Mouse (Mus musculus) stomach, embryonic 14.5 days (tissue): ENCODE measurements around the gene Clasrp. TPM values are rescaled to one million over a fixed set of nuclear protein-coding genes. Genes with fewer than 3 reads are reported as not detected.
"Not testable (repeated sequence)": the region's sequence is repeated elsewhere in the genome, so short reads cannot be mapped to it uniquely, and the experiment has no call there.

ENCODE experiments used
- ATAC-seq: fragments of 200-750 bp; cut with Nextera tagmentation; 2 replicates; pipeline ENCODE4 v1.8.0; 2017; ENCODE audit warnings: low read depth, moderate TSS enrichment; ENCODE audit not compliant: insufficient number of reproducible peaks, insufficient read depth, low FRiP score
- H3K27ac ChIP-seq: fragments of 300-500 bp; sonication (generic); 2 replicates; pipeline ENCODE4 v1.5.1; 2014; ENCODE audit warnings: mild to moderate bottlenecking, low read length, moderate library complexity, mixed read lengths
- H3K27me3 ChIP-seq: fragments of 300-500 bp; sonication (generic); 2 replicates; pipeline ENCODE4 v1.6.1; 2014; ENCODE audit warnings: low read length, control low read depth, mixed read lengths; ENCODE audit not compliant: control insufficient read depth, insufficient read depth
- H3K36me3 ChIP-seq: fragments of 300-500 bp; sonication (generic); 2 replicates; pipeline ENCODE4 v1.6.1; 2014; ENCODE audit warnings: mild to moderate bottlenecking, control low read depth, low read length, moderate library complexity, mixed read lengths; ENCODE audit not compliant: control insufficient read depth, insufficient read depth
- H3K4me1 ChIP-seq: fragments of 300-500 bp; sonication (generic); 2 replicates; pipeline ENCODE4 v1.6.1; 2014; ENCODE audit warnings: low read length, control low read depth, mixed read lengths; ENCODE audit not compliant: control insufficient read depth, insufficient read depth
- H3K4me2 ChIP-seq: fragments of 300-500 bp; sonication (generic); replicated peaks from 2 replicates; pipeline ENCODE4 v1.6.1; 2014; ENCODE audit warnings: low read depth, low read length, control low read depth
- H3K4me3 ChIP-seq: fragments of 300-500 bp; sonication (generic); 2 replicates; pipeline ENCODE4 v1.5.1; 2014; ENCODE audit warnings: low read depth, low read length, control low read depth
- H3K9ac ChIP-seq: fragments of 300-500 bp; sonication (generic); replicated peaks from 2 replicates; pipeline ENCODE4 v1.6.1; 2014; ENCODE audit warnings: low read depth, mild to moderate bottlenecking, control low read depth, low read length, moderate library complexity, mixed read lengths
- H3K9me3 ChIP-seq: fragments of 300-500 bp; sonication (generic); 2 replicates; pipeline ENCODE4 v1.6.1; 2016; ENCODE audit warnings: low read depth, low read length, control low read depth; ENCODE audit not compliant: control insufficient read depth
- WGBS: fragments of 180-500 bp; shearing (Covaris S2); extraction: QIAGEN DNeasy Blood & Tissue Kit; methylation state at CpG from one replicate; pipeline ENCODE4 v1.1.7; 2014; 5-methylcytosine and 5-hydroxymethylcytosine counted together
- polyA plus RNA-seq: library from polyadenylated mRNA; unstranded; fragments of >200 nt; fragmentation: Nextera tagmentation; extraction: Ambion mirVana; gene quantifications from 2 replicates; pipeline ENCODE4 v1.2.1, GENCODE M21; 2014

Clasrp gene
- polyA plus RNA-seq, 1 experiment from 2014 or later, result 44.8 TPM

- Histone ChIP-seq H3K9ac (no peak overlapping the region), H3K9me3 (no peaks in the 10 kb centered on the region), H3K4me3 (no peak overlapping the region), H3K4me2 (no peak overlapping the region), H3K4me1 (no peaks in the 10 kb centered on the region), H3K36me3 (no peaks in the 10 kb centered on the region; the same call in 1 of the 2 replicates), H3K27ac (no peak overlapping the region), H3K27me3 (no peaks in the 10 kb centered on the region)
- 90% methylated on average over 7 of the region's 7 CpGs for WGBS
- no peak for ATAC-seq
Measured at GRCm38 (mm10) chr7:19620811-19621210, 16.5 kb upstream of the Clasrp start.

GRCm38 (mm10) chr7:19619004-19619801, 14.9 kb upstream of the Clasrp start:
- H3K4me1 ChIP-seq, result no peaks in the 10 kb centered on the region
- no peak overlapping the region for H3K27ac ChIP-seq
- 6% methylated on average over 35 of the region's 35 CpGs for WGBS
- ATAC-seq, result peak; percentile 63; the same call in 1 of the 2 replicates
- peak overlapping the region; percentile 33; the same call in 1 of the 2 replicates for H3K9ac ChIP-seq
- no peaks in the 10 kb centered on the region for H3K27me3 ChIP-seq
- no peaks in the 10 kb centered on the region for H3K9me3 ChIP-seq
- no peaks in the 10 kb centered on the region; the same call in 1 of the 2 replicates for H3K36me3 ChIP-seq
- peak overlapping the region; percentile 7; the same call in 1 of the 2 replicates for H3K4me3 ChIP-seq
- peak overlapping the region; percentile 48 for H3K4me2 ChIP-seq

GRCm38 (mm10) chr7:19615036-19615577, 10.8 kb upstream of the Clasrp start:
- Histone ChIP-seq H3K4me1 (no peaks in the 10 kb centered on the region), H3K36me3 (peaks cover 3% of the 10 kb centered on the region; the same call in 1 of the 2 replicates), H3K9ac (no peak overlapping the region), H3K27me3 (no peaks in the 10 kb centered on the region), H3K27ac (no peak overlapping the region), H3K9me3 (no peaks in the 10 kb centered on the region), H3K4me2 (no peak overlapping the region), H3K4me3 (no peak overlapping the region)
- 88% methylated on average over 12 of the region's 12 CpGs for WGBS
- no peak for ATAC-seq

GRCm38 (mm10) chr7:19610969-19611368, 6.7 kb upstream of the Clasrp start:
- Histone ChIP-seq H3K9me3 (no peaks in the 10 kb centered on the region), H3K36me3 (peaks cover 3% of the 10 kb centered on the region; the same call in 1 of the 2 replicates), H3K27me3 (no peaks in the 10 kb centered on the region), H3K9ac (no peak overlapping the region), H3K4me1 (no peaks in the 10 kb centered on the region), H3K4me2 (no peak overlapping the region), H3K4me3 (no peak overlapping the region), H3K27ac (no peak overlapping the region)
- no peak for ATAC-seq
- WGBS, result 81% methylated on average over 5 of the region's 5 CpGs

GRCm38 (mm10) chr7:19609641-19610332, 5.5 kb upstream of the Clasrp start:
- no peak for ATAC-seq
- no peak overlapping the region for H3K9ac ChIP-seq
- H3K4me1 ChIP-seq, result no peaks in the 10 kb centered on the region
- no peak overlapping the region for H3K4me3 ChIP-seq
- H3K36me3 ChIP-seq, result peaks cover 3% of the 10 kb centered on the region; the same call in 1 of the 2 replicates
- H3K9me3 ChIP-seq, result no peaks in the 10 kb centered on the region
- WGBS, result 89% methylated on average over 12 of the region's 12 CpGs
- no peak overlapping the region for H3K27ac ChIP-seq
- no peak overlapping the region for H3K4me2 ChIP-seq
- no peaks in the 10 kb centered on the region for H3K27me3 ChIP-seq

GRCm38 (mm10) chr7:19607291-19607690, 3.0 kb upstream of the Clasrp start:
- H3K9me3 ChIP-seq, result no peaks in the 10 kb centered on the region
- no peak overlapping the region for H3K4me3 ChIP-seq
- H3K27me3 ChIP-seq, result no peaks in the 10 kb centered on the region
- peaks cover 6% of the 10 kb centered on the region; the same call in 1 of the 2 replicates for H3K36me3 ChIP-seq
- H3K4me1 ChIP-seq, result peaks cover 13% of the 10 kb centered on the region
- 80% methylated on average over 5 of the region's 5 CpGs for WGBS
- H3K4me2 ChIP-seq, result no peak overlapping the region
- no peak overlapping the region for H3K9ac ChIP-seq
- H3K27ac ChIP-seq, result no peak overlapping the region
- ATAC-seq, result no peak

GRCm38 (mm10) chr7:19604606-19605214, 424 bp upstream of the Clasrp start:
- Histone ChIP-seq H3K4me3 (peak overlapping the region; percentile 67), H3K4me2 (0 out of 2 replicates have a peak overlapping the region, but pooled peaks have one; percentile 13), H3K4me1 (peaks cover 13% of the 10 kb centered on the region), H3K36me3 (peaks cover 21% of the 10 kb centered on the region)
- H3K9ac ChIP-seq, H3K9me3 ChIP-seq, H3K27ac ChIP-seq, ATAC-seq, H3K27me3 ChIP-seq: not testable (repeated sequence)
- 60% methylated on average over 10 of the region's 10 CpGs for WGBS

- Histone ChIP-seq H3K4me1 (peaks cover 13% of the 10 kb centered on the region), H3K36me3 (peaks cover 30% of the 10 kb centered on the region), H3K9ac (peak overlapping the region; percentile 75), H3K27me3 (no peaks in the 10 kb centered on the region), H3K27ac (no peak overlapping the region), H3K9me3 (no peaks in the 10 kb centered on the region), H3K4me3 (peak overlapping the region; percentile 67), H3K4me2 (peak overlapping the region; percentile 73)
- ATAC-seq, result no peak
- 82% methylated on average over 12 of the region's 12 CpGs for WGBS
Measured at GRCm38 (mm10) chr7:19603055-19603454, 1.2 kb downstream of the Clasrp start.
